Mouse (Mus musculus) cerebellum, postnatal 10 days (tissue): ENCODE results near the gene Ppip5k1.
"Not testable (repeated sequence)": the region's sequence is repeated elsewhere in the genome, so short reads cannot be mapped to it uniquely, and the experiment has no call there.

Experiments used
- DNase-seq, 2 experiments: peaks; one replicate each; pipeline ENCODE4 v3.0.0; 2021; ENCODE audit warnings: mixed read lengths in 2 of 2

The Ppip5k1 gene

GRCm38 (mm10) chr2:121354820-121355592 is at the start of gene Ppip5k1:
TSS of gene Ppip5k1 (minus strand) at chr2:121355396.
- DNase-seq, result peak; percentile 99

- no peak for DNase-seq
These were observed 48.1 kb upstream of the Ppip5k1 start for GRCm38 (mm10) chr2:121403296-121403695.

GRCm38 (mm10) chr2:121396624-121397023 is 41.4 kb upstream of the Ppip5k1 start:
- DNase-seq, result peak; percentile 94 to 97

GRCm38 (mm10) chr2:121386961-121387575 is 31.9 kb upstream of the Ppip5k1 start, which contains the start of gene Strc:
TSS of gene Strc (minus strand) at chr2:121387168.
- not testable (repeated sequence) for DNase-seq

GRCm38 (mm10) chr2:121374766-121375165 is 19.6 kb upstream of the Ppip5k1 start:
- DNase-seq, result peak; percentile 53 to 64

GRCm38 (mm10) chr2:121372266-121372665 is 17.1 kb upstream of the Ppip5k1 start:
- no peak for DNase-seq

- DNase-seq, result no peak
These were observed 15.7 kb upstream of the Ppip5k1 start for GRCm38 (mm10) chr2:121370921-121371320.

- peak; percentile 91 for DNase-seq
These were observed 13.6 kb upstream of the Ppip5k1 start for GRCm38 (mm10) chr2:121368831-121369230.

GRCm38 (mm10) chr2:121363656-121364055 is 8.5 kb upstream of the Ppip5k1 start:
- DNase-seq, result no peak

GRCm38 (mm10) chr2:121359461-121359860 is 4.3 kb upstream of the Ppip5k1 start:
- DNase-seq, result no peak

GRCm38 (mm10) chr2:121358381-121358780 is 3.2 kb upstream of the Ppip5k1 start:
- DNase-seq, result peak; percentile 92

GRCm38 (mm10) chr2:121357961-121358360 is 2.8 kb upstream of the Ppip5k1 start:
- DNase-seq, result no peak

- no peak for DNase-seq
These were observed 2.3 kb upstream of the Ppip5k1 start, which contains the start of gene Ckmt1 for GRCm38 (mm10) chr2:121357494-121357893. TSS of gene Ckmt1 (plus strand) at chr2:121357714.

GRCm38 (mm10) chr2:121354378-121354777 is 818 bp downstream of the Ppip5k1 start:
- DNase-seq, result no peak

GRCm38 (mm10) chr2:121353156-121353555 is 2.0 kb downstream of the Ppip5k1 start:
- no peak for DNase-seq

GRCm38 (mm10) chr2:121339057-121339456 is 16.1 kb downstream of the Ppip5k1 start:
- no peak for DNase-seq

GRCm38 (mm10) chr2:121329492-121329891 is 25.7 kb downstream of the Ppip5k1 start:
- peak; percentile 44 to 47 for DNase-seq

GRCm38 (mm10) chr2:121323693-121324470 is 31.3 kb downstream of the Ppip5k1 start:
- peak; percentile 83 to 87 for DNase-seq

GRCm38 (mm10) chr2:121323041-121323440 is 32.2 kb downstream of the Ppip5k1 start:
- peak; percentile 72 to 76 for DNase-seq

- DNase-seq, result no peak
These were observed 38.9 kb downstream of the Ppip5k1 start for GRCm38 (mm10) chr2:121316278-121316677.

- no peak for DNase-seq
These were observed 46.2 kb downstream of the Ppip5k1 start for GRCm38 (mm10) chr2:121308997-121309416.

- DNase-seq, result peak; percentile 42 to 44
These were observed 55.2 kb downstream of the Ppip5k1 start for GRCm38 (mm10) chr2:121300036-121300435.

- peak in 1 of 2 experiments; percentile 24 for DNase-seq
These were observed 55.7 kb downstream of the Ppip5k1 start for GRCm38 (mm10) chr2:121299471-121299870.
